Mouse (Mus musculus) bone marrow, adult 2 months (tissue): Measurements from ENCODE around the gene Exosc9.

ENCODE experiments used
- CTCF ChIP-seq: fragments of 200-500 bp; IDR thresholded peaks from 2 replicates; pipeline ENCODE4 v1.5.1; 2011; ENCODE audit warnings: low read length, control low read depth; ENCODE audit not compliant: control insufficient read depth, insufficient read depth
- POLR2A ChIP-seq: fragments of 200-500 bp; IDR thresholded peaks from 2 replicates; pipeline ENCODE4 v1.6.1; 2011; ENCODE audit warnings: low read depth, mild to moderate bottlenecking, control low read depth, low read length, borderline replicate concordance; ENCODE audit not compliant: control insufficient read depth

- TF ChIP-seq CTCF (no peak), POLR2A (no peak)
These were observed 47.1 kb upstream of the Exosc9 start for GRCm38 (mm10) chr3:36505306-36505705.
